Mouse (Mus musculus) intestine, embryonic 16.5 days (tissue): ENCODE data around the gene Ap4m1. TPM values are rescaled to one million over a fixed set of nuclear protein-coding genes. Genes with fewer than 3 reads are reported as not detected.
A peak's percentile ranks its signal among the peaks of the same experiment; 100 is the strongest.

Experiments
- ATAC-seq: fragments of 200-750 bp; cut with Nextera tagmentation; 2 replicates; pipeline ENCODE4 v1.8.0; 2017; ENCODE audit warnings: moderate TSS enrichment, moderate library complexity
- H3K27ac ChIP-seq: fragments of 300-500 bp; sonication (generic); 2 replicates; pipeline ENCODE4 v1.5.1; 2014; ENCODE audit warnings: mild to moderate bottlenecking, low read length
- H3K27me3 ChIP-seq: fragments of 300-500 bp; sonication (generic); replicated peaks from 2 replicates; pipeline ENCODE4 v1.6.1; 2014; ENCODE audit warnings: low read length, control low read depth, mixed read lengths; ENCODE audit not compliant: control insufficient read depth, insufficient read depth
- H3K36me3 ChIP-seq: fragments of 300-500 bp; sonication (generic); 2 replicates; pipeline ENCODE4 v1.6.1; 2014; ENCODE audit warnings: low read length, control low read depth; ENCODE audit not compliant: control insufficient read depth, insufficient read depth
- H3K4me1 ChIP-seq: fragments of 300-500 bp; sonication (generic); 2 replicates; pipeline ENCODE4 v1.6.1; 2014; ENCODE audit warnings: low read length, control low read depth, mixed read lengths; ENCODE audit not compliant: control insufficient read depth, insufficient read depth
- H3K4me2 ChIP-seq: fragments of 300-500 bp; sonication (generic); 2 replicates; pipeline ENCODE4 v1.6.1; 2014; ENCODE audit warnings: low read depth, low read length, control low read depth
- H3K4me3 ChIP-seq: fragments of 300-500 bp; sonication (generic); 2 replicates; pipeline ENCODE4 v1.5.1; 2014; ENCODE audit warnings: mild to moderate bottlenecking, low read length
- H3K9ac ChIP-seq: fragments of 300-500 bp; sonication (generic); 2 replicates; pipeline ENCODE4 v1.6.1; 2014; ENCODE audit warnings: low read depth, low read length
- H3K9me3 ChIP-seq: fragments of 300-500 bp; sonication (generic); 2 replicates; pipeline ENCODE4 v1.6.1; 2016; ENCODE audit warnings: low read length, control low read depth; ENCODE audit not compliant: control insufficient read depth
- WGBS: fragments of 180-500 bp; shearing (Covaris S2); extraction: QIAGEN DNeasy Blood & Tissue Kit; methylation state at CpG from one replicate; pipeline ENCODE4 v1.1.7; 2014; 5-methylcytosine and 5-hydroxymethylcytosine counted together
- microRNA counts: library from miRNA; unstranded; fragments of <30 nt; microRNA quantifications from one replicate; lab custom pipeline; 2016
- microRNA-seq: library from miRNA; unstranded; fragments of <30 nt; microRNA quantifications from one replicate; pipeline ENCODE4, GENCODE M21; 2016
- polyA plus RNA-seq: library from polyadenylated mRNA; unstranded; fragments of >200 nt; fragmentation: Nextera tagmentation; extraction: Ambion mirVana; gene quantifications from 2 replicates; pipeline ENCODE4 v1.2.1, GENCODE M21; 2015

Ap4m1 gene
- polyA plus RNA-seq, 1 experiment from 2014 or later: 17.1 TPM

DNA sequence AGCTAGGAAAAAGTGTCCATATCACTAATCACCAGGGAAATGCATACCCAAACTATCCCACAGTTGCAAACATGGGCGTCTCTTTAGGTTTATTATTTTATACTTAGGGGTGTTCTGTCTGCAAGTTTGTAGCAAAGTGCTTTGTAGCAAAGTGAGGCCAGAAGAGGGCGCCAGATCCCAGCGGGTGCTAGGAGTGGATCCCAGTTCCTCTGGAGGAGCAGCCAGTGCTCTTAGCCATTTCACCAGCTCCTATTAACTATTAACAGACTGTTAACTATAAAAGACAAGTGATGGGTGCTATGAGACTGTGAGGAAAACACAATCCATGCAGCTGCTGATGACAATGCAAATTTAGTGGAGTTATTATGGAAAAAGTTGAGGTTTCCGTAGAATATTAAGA, 50.3 kb downstream of the Ap4m1 start:
- WGBS: 23% methylated on average over 4 of the region's 4 CpGs
- no peak overlapping the region for H3K4me2 ChIP-seq
- H3K9ac ChIP-seq: no peak overlapping the region
- H3K4me1 ChIP-seq: no peaks in the 10 kb centered on the region
- H3K36me3 ChIP-seq: no peaks in the 10 kb centered on the region
- ATAC-seq: peak; percentile 58; the same call in 1 of the 2 replicates
- H3K27ac ChIP-seq: no peak overlapping the region
- H3K4me3 ChIP-seq: no peak overlapping the region
- no peaks in the 10 kb centered on the region for H3K9me3 ChIP-seq
- no peaks in the 10 kb centered on the region for H3K27me3 ChIP-seq

DNA sequence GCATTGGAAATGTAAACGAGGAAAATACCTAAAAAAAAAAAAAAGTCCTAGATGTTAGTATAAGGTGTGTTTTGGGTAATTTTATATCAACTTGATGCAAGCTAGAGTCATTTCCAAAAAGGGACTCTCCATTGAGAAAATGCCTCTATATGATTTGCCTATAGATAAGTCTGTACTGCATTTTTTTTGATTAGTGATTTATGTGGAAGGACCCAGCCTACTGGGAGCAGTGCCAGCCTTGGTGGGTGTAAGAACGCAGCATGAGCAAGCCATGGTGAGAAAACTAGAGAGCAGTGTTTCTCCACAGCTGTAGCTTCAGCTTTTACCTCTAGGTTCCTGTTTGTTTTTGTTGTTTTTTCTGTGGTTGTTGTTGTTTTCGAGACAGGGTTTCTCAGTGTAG, 51.5 kb downstream of the Ap4m1 start:
- Histone ChIP-seq H3K27ac (no peak overlapping the region), H3K9ac (no peak overlapping the region), H3K4me2 (no peak overlapping the region), H3K27me3 (no peaks in the 10 kb centered on the region), H3K4me3 (no peak overlapping the region), H3K9me3 (no peaks in the 10 kb centered on the region), H3K4me1 (no peaks in the 10 kb centered on the region), H3K36me3 (no peaks in the 10 kb centered on the region)
- no peak for ATAC-seq
- 63% methylated on average over 3 of the region's 3 CpGs for WGBS

DNA sequence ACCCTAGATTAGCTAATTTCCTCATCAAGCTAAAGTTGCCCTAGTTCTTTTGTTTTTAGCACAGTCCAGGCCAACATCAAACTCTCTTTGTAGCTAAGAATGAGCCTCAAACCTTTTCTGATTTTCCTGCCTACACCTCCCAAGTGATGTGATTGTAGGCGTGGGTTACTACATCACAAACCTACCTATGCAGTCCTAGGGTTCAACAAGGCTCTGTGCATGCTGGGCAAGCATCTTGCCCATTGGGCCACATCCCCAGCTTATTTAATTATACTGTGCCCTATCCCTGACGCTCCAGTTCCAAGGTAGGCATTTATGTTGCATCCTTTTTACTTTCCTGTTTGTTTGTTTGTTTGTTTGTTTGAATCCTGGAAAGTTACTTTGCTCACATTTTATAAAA, 53.9 kb downstream of the Ap4m1 start, which contains the start of gene Nxpe5:
Gene Nxpe5 (plus strand): TSS at position 199 of the 400 bp plus-strand sequence.
- no peaks in the 10 kb centered on the region for H3K4me1 ChIP-seq
- no peaks in the 10 kb centered on the region for H3K27me3 ChIP-seq
- H3K4me3 ChIP-seq: no peak within 1 kb of the TSS
- H3K27ac ChIP-seq: no peak within 1 kb of the TSS
- no peak for ATAC-seq
- no peak within 1 kb of the TSS for H3K9ac ChIP-seq
- no peak within 1 kb of the TSS for H3K4me2 ChIP-seq
- no peaks in the 10 kb centered on the region for H3K9me3 ChIP-seq
- no peaks in the 10 kb centered on the region for H3K36me3 ChIP-seq
- WGBS: 51% methylated on average over 2 of the region's 2 CpGs

DNA sequence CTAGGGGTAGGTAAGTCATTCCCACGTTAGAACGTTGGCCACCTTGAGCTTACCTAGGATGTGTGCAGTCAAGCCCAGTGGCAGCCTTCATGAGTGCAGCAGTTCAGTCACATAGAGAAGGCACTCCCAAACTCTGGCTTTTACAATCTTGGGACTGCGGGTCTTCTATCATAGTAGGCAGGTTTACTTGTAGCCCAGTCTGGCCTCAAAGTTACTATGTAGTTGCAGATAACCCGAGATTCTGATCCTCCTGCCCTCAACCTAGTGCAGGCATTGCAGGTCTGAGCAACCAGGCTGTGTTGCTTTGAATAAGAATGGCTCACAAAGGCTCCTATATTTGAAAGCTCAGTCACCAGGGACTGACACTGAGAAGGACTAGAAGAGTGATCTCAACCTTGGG, 54.7 kb downstream of the Ap4m1 start:
- Histone ChIP-seq H3K9me3 (no peaks in the 10 kb centered on the region), H3K27ac (no peak overlapping the region), H3K4me2 (no peak overlapping the region), H3K36me3 (no peaks in the 10 kb centered on the region), H3K27me3 (no peaks in the 10 kb centered on the region), H3K4me1 (no peaks in the 10 kb centered on the region), H3K4me3 (no peak overlapping the region), H3K9ac (no peak overlapping the region)
- WGBS: 78% methylated on average over 4 of the region's 4 CpGs
- ATAC-seq: no peak

DNA sequence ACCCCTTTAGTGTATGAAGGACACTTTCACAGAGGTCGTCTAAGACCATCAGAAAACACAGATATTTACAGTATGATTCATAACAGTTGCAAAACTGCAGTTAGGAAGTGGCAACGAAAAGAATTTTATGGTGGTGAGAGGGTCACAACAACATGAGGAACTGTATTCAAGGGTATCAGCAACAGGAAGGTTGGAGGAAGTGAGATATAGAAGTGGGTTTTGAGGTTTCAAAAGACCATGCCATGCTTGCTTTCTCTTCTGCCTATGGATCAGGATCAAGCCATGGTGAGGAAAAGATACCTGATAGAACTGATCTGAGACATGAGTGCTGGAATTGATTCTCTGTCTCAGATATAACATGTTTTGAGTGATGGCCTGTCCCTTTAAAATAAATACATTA, 55.6 kb downstream of the Ap4m1 start:
- H3K36me3 ChIP-seq: no peaks in the 10 kb centered on the region
- no peak overlapping the region for H3K4me3 ChIP-seq
- H3K9ac ChIP-seq: no peak overlapping the region
- no peaks in the 10 kb centered on the region for H3K4me1 ChIP-seq
- no peak overlapping the region for H3K27ac ChIP-seq
- WGBS: 62% methylated on average over 2 of the region's 2 CpGs
- no peaks in the 10 kb centered on the region for H3K9me3 ChIP-seq
- H3K4me2 ChIP-seq: no peak overlapping the region
- no peaks in the 10 kb centered on the region for H3K27me3 ChIP-seq
- ATAC-seq: no peak

DNA sequence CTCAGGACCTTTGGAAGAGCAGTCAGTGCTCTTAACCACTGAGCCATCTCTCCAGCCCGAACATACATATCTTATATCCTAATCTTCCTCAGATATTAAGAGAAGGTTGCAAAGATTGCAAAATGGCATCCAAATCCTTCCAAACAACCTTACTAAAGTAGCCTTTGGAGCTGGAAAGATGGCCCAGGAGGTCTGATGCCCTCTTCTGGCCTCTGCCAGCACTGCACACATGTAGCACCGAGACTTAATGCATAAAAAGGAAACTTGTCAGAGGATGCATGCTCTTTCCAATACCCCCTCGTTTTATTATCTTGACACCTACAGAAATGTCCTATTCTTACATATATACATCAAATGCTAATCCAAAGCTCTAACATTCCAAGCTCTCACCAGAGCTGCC, 56.2 kb downstream of the Ap4m1 start:
- H3K4me1 ChIP-seq: no peaks in the 10 kb centered on the region
- H3K9me3 ChIP-seq: no peaks in the 10 kb centered on the region
- no peak overlapping the region for H3K27ac ChIP-seq
- H3K4me3 ChIP-seq: no peak overlapping the region
- no peaks in the 10 kb centered on the region for H3K36me3 ChIP-seq
- no peaks in the 10 kb centered on the region for H3K27me3 ChIP-seq
- 50% methylated on average over 3 of the region's 3 CpGs for WGBS
- H3K4me2 ChIP-seq: no peak overlapping the region
- no peak for ATAC-seq
- H3K9ac ChIP-seq: no peak overlapping the region

DNA sequence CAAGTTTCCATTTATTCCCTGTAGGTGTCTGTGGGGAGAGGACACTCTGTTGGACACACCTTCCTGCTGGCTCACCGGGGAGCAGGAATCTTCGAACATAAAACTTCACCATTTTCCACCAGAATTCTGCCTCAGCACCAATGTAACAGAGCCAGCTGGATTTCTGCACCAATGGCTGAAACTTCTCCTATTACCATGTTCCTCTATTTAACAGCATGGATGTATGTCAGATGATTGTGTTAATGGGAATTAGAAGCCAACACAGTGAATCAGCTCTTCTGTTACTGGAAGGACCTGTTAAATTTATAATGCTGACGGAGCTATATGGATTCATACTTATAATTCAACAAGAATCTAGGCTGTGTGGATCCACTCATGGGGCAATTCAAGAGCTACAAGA, 57.7 kb downstream of the Ap4m1 start:
- no peak overlapping the region for H3K4me2 ChIP-seq
- WGBS: 88% methylated on average over 3 of the region's 3 CpGs
- H3K4me1 ChIP-seq: no peaks in the 10 kb centered on the region
- H3K9ac ChIP-seq: no peak overlapping the region
- no peaks in the 10 kb centered on the region for H3K27me3 ChIP-seq
- H3K36me3 ChIP-seq: no peaks in the 10 kb centered on the region
- H3K4me3 ChIP-seq: no peak overlapping the region
- ATAC-seq: no peak
- H3K27ac ChIP-seq: no peak overlapping the region
- H3K9me3 ChIP-seq: no peaks in the 10 kb centered on the region

MicroRNAs within 50 kb of the gene (microRNA counts, 519-probe panel; counts per million panel counts)
- 3,498 counts per million, percentile 89 among the panel's probes with 10 or more counts for microRNA mmu-miR-106b (lab: Ali Mortazavi, UCI)
- 4,033 counts per million, percentile 96 among the panel's probes with 10 or more counts for microRNA mmu-miR-25 (lab: Ali Mortazavi, UCI)
- 3,498 counts per million, percentile 89 among the panel's probes with 10 or more counts for microRNA mmu-miR-93 (lab: Ali Mortazavi, UCI)

Small RNA genes lying within 50 kb of the gene (microRNA-seq; reads per million reads assigned to microRNA genes)
- gene Mir106b (6,441 reads per million, percentile 91 among the genes with 10 or more reads in this experiment), gene Mir25 (555 reads per million, percentile 68 among the genes with 10 or more reads in this experiment), gene Mir93 (9,542 reads per million, percentile 93 among the genes with 10 or more reads in this experiment)

Other genes with a start within 250 kb of the Ap4m1 start
- gene Gjc3, start 208.9 kb upstream of the Ap4m1 start, polyA plus RNA-seq: 0.34 and 0.50 TPM in 2 replicates
- 0.34 and 0.37 TPM in 2 replicates for gene Azgp1, start 190.5 kb upstream of the Ap4m1 start, polyA plus RNA-seq
- not detected in 2 replicates for gene Smok3a, start 150.7 kb upstream of the Ap4m1 start, polyA plus RNA-seq
- gene Smok3b, start 150.6 kb upstream of the Ap4m1 start, polyA plus RNA-seq: not detected in 2 replicates
- not detected in 2 replicates for gene Smok3c, start 118.8 kb upstream of the Ap4m1 start, polyA plus RNA-seq
- 11.1 and 12.3 TPM in 2 replicates for gene Zkscan1, start 86.9 kb upstream of the Ap4m1 start, polyA plus RNA-seq
- gene Zscan21, start 55.1 kb upstream of the Ap4m1 start, polyA plus RNA-seq: 40.8 and 44.2 TPM in 2 replicates
- gene Zfp113, start 16.3 kb upstream of the Ap4m1 start, polyA plus RNA-seq: 11.7 and 11.8 TPM in 2 replicates
- gene Cops6, start 10.9 kb upstream of the Ap4m1 start, polyA plus RNA-seq: 282 and 303 TPM in 2 replicates
- 128 and 147 TPM in 2 replicates for gene Mcm7, start 420 bp downstream of the Ap4m1 start, polyA plus RNA-seq
- 64.5 and 69.2 TPM in 2 replicates for gene Taf6, start 15.4 kb downstream of the Ap4m1 start, polyA plus RNA-seq
- gene Cnpy4, start 15.5 kb downstream of the Ap4m1 start, polyA plus RNA-seq: 29.9 and 33.7 TPM in 2 replicates
- 5.7 and 7.0 TPM in 2 replicates for gene Mblac1, start 22.3 kb downstream of the Ap4m1 start, polyA plus RNA-seq
- gene Nxpe5, start 53.9 kb downstream of the Ap4m1 start, polyA plus RNA-seq: not detected in 2 replicates
- 101 and 107 TPM in 2 replicates for gene Lamtor4, start 83.5 kb downstream of the Ap4m1 start, polyA plus RNA-seq
- 3.7 and 3.9 TPM in 2 replicates for gene BC037034, start 92.0 kb downstream of the Ap4m1 start, polyA plus RNA-seq
- 0.80 and 0.92 TPM in 2 replicates for gene Gal3st4, start 100.8 kb downstream of the Ap4m1 start, polyA plus RNA-seq
- gene Gm43720, start 108.0 kb downstream of the Ap4m1 start, polyA plus RNA-seq: 0.06 TPM in 2 replicates
- gene Gpc2, start 108.0 kb downstream of the Ap4m1 start, polyA plus RNA-seq: 11.2 and 13.1 TPM in 2 replicates
- gene Stag3, start 108.2 kb downstream of the Ap4m1 start, polyA plus RNA-seq: 2.0 and 3.2 TPM in 2 replicates
- 0.44 and 0.47 TPM in 2 replicates for gene Pvrig, start 170.0 kb downstream of the Ap4m1 start, polyA plus RNA-seq